Mouse (Mus musculus): Measurements from ENCODE around the gene Aatk. TPM values are rescaled to one million over a fixed set of nuclear protein-coding genes. Genes with fewer than 3 reads are reported as not detected.

Aatk gene
- polyA plus RNA-seq, 3 experiments from 2014 or later: not detected

DNA sequence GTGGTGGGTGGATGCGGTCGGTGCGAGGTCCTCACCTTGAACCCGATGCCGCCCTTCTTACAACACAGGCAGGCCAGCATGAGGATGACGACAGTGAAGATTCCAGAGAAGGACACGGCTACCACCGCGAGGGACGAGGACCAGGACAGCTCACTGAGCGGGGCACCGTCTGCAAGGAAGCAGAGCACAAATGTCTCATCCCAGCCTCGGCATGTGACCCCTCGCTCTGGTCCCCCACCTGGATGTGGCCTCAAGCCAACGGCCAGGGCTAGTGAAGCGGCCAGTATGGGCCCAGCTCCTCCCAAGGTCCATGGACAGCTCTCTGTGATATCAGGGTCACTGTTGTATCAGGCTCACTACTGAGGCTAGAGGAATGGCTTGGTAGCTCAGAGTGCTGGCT, 25.6 kb downstream of the Aatk start:
- no peak for ATAC-seq

DNA sequence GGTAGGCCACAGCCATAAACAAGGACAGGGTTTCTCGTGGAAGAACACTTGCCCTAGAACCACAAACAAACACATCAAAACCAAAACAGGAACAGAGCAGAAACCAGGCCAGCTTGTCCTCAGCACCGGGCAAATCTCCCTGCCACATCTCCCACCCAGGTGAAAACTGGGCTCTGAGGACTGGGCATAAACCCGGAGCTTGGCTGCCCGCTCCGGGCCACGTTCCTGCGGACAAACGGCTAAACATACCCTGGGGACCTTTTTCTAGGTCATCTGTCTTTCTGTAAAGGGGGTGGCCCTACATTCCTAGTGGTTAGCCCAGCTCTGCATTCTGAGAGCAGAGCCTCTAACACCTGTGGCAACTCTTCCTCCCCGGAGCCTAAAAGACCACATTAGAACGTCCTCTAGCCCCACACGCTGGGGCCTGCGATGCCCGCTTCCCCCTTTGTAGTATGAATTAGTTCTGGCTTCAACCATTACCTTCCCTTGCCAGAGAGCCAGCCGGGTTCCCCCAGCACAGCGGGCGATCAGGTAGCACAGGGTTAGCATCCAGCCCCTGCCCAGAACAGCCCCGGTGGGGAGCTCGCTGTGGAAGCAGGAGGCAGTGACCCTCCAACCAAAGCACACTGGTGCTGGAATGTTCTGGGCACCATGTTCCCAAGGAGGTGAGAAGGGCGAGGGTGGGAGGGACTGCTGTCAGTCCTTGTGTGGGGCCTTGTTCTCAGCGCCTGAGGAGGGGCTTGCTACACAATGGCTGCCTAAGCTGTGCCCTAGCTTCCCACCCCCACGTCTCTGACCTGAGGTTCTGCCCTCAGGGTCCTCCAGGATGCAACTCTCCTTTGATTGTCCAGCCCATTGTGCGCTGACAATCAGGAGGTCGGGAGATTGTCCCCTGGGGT, 27.2 kb downstream of the Aatk start:
- no peak for ATAC-seq

DNA sequence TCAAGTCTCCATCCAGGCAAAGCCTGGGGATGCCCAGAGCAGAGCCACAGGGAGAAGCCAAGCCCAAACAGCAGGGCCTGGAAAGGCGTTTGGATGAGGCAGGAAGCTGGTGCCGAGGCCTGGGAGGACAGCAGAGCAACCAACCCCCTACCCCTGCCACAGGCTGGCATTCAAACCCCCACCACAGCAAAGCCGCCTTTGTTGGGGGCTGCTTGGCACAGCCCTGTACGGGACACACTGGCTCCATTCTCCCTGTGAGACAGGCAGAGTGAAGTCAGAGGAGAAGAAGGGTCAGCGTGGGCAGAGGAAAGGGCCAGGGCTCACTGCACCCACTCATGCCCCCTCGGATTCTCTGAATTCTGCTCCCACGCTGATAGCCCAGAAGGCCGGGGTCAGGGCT, 30.0 kb downstream of the Aatk start:
- ATAC-seq: no peak

DNA sequence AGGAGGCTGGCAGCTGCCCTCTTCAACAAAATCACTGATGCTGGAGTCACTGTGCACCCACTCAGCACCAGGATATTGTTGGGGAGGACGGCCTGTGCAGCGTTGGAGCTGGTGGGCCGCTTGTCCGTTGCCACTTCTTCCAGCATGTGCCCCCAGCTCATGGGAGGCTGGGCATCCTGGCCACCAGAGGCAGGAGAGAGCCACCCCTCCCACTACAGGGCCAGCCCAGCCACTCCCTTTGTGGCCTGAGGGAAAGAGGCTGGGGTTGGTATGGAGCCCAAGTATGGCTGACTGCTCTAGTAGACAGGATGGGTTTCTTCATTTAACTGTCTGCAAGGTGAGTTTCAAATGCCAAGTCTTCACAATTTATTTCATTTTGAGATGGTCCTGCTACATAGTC, 32.2 kb downstream of the Aatk start:
- no peak for ATAC-seq

DNA sequence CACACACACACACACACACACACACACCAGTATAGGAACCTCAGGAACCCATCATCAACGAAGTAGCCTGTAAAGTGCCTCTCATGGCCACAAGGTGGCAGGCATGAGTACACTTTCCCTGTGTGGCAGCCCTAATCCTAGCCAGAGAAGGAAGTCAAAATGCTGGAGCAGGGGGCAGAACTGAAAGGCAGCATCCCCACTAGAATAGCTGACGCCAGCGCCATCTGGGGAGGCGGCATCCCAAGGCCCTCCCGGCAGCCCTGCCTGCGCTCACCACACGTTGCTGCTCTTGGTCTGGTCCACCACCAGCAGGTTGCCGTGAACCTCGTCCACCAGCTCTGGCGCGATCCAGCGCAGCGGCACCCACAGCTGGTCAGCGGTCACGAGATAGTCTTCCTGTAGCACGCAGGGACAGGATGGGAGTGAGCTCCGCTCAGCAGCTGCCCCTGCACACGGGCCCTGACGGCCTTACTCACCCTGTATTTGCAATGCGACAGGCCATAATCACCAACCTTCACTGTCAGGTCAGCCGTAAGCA, 33.7 kb downstream of the Aatk start:
- no peak for ATAC-seq

DNA sequence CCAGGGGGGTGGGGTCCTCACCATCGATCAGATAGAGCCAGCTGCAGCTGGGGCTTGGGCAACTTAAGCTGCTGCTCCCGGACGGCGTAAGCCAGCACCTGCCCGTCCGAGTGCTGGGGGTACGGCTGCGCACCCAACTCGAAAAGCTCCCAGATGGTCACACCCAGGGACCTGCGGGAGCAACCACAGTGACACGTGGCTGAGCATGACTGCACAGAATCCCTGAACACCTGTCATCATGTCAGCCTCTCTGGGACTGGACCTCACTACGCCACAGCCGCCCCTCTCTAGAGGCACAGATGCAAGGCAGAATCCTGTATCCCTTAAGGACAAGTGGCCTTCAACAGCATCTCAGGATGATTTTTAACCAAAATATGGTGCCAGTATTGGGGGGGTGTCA, 34.3 kb downstream of the Aatk start:
- no peak for ATAC-seq

DNA sequence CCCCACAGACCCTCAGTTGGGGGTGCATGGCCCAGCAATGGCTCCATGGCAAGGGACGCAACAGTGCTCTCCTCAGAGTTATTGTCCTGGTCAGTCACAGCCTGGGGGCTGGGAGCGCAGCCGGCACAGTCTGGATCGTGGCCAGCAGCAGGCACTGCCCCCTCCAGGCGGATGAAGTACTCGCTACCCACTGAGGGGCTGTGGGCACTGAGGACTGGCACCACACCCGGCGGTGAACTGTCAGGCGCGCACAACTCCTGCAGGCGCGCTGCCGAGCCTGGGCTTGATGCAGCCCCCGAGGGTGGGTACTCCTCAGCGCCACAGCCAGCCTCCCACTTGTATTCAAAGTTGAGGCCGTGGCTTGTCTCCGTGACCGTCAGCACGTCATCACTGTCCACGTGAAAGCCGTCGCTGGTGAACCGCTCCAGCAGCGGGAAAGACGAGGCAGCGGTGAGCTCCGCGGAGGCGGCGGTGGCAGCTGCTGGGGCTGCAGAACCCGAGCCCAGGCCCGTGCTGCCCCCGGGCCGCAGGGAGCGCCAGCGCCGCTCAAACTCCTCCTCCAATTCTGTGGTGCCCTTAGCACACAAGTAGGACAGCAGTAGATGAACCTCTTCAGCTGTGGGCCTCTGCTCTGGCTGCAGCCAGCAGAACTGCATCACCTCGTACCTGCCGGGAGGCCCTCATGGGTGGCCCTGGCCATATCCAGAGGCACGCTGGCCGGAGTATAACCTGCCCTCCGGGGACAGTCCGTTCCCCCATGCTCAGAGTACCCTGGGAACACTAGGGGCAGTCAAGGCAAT, 35.0 kb downstream of the Aatk start:
- no peak for ATAC-seq

DNA sequence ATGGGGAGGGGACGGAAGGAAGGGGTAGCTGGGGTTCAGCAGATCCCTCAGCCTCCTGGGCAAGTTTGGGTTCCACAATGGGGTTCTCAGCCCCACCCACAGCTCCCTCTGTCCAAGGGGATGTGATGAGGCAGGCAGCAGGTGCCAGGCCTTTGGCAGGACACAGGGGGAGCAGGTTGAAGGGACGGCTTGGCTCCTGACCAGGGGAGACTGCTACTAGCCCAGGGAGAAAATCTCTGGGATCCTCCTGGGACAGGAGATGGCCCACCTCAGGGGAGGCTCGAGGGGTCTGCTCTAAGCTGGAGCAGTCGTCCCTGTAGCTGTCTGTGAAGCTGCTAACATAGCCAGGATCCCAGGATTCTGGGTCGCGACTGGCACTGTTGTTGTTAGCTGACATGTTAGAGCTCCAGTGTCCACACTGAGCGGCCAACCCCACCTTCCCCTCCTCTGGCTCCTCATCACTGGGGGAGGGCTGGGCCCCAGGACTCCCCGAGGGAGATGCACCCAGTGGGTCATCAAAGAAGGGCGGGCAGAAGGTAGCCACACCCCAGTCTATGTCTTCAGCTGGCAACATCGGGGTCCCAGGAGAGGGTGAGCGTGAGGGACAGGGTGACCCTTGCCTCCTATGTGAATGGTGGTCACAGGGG, 35.7 kb downstream of the Aatk start:
- ATAC-seq: no peak

DNA sequence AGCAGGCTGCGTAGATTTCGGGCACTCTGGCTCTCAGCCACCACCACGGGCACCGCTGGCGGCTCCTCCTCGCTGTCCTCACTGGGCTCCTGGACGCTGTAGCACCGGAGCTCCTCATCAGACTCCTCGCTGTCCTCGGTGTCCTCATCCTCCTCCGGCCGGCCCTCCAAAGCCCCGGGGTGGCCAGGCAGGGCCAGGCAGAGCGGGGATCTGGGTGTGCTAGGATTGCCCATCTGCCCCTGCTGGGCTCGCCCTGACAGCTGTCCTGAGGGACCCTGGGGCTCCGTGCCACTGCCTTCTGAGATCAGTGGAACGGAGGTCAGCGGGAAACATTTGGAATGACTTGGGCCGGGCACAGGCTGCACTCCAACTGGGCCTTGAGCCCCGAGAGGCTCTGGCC, 37.0 kb downstream of the Aatk start:
- no peak for ATAC-seq

DNA sequence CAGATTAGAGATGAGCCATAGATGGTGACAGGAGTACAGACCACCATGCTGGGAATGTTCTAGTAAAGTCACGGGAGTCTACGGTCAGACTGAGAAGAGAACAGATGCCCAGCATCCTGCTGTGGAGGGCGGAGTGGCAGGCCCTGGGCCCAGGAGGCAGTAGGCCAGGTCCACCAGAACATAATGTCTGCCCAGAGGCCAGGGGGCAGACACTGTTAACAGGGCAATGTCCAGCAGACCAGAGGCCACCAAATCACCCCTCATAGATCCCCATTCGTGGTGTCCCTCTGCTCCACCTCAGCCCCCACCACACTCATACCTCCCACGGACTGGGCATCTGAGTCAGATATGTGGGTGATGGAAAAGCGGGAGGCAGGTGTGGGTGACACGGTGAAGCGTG, 38.0 kb downstream of the Aatk start:
- ATAC-seq: no peak

DNA sequence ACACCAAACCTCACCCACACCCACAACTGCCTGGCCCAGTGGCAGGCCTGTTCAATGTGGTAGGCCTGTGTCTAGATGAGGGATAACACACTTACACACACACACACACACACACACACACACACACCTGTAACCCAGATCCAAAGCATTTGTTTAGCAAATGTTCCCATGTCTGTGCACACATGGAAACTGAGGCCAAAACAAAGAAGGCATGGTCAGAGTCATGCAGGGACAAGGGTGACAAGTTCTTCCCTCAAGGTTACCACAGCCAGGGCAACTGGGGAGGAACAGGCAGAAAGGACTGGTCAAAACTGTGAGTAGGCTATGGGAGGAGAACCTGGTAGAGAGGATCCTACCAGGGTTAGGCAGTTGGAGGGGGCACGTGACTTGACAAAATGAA, 38.5 kb downstream of the Aatk start:
- no peak for ATAC-seq

DNA sequence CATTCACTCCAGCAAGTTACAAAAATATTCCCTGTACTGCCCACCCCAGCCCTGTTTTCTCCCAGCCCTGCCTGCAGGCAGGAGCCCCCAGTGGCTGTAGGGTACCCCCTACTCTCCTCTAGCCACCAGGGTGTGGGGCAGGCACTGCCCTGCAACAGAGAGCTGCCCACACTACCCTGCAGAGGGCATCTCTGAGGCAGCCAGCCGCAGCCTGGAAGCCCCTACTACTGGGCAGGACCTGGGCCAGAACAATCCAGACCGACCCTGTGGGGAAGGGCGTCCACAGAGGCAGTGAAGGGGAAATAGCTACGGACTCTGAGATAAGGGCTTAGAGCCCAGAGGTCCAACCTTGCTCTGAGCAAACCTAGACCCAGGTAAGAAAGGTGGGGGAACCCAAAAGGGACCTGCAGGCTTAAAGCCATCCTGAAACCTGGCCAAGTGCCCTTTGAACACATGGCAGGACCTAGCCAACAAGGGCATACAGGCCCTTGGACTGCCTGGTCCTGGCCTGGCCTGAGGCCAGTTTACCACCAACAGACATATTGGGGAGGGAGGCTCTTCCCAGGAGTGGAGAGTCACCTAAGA, 39.4 kb downstream of the Aatk start:
- ATAC-seq: no peak

DNA sequence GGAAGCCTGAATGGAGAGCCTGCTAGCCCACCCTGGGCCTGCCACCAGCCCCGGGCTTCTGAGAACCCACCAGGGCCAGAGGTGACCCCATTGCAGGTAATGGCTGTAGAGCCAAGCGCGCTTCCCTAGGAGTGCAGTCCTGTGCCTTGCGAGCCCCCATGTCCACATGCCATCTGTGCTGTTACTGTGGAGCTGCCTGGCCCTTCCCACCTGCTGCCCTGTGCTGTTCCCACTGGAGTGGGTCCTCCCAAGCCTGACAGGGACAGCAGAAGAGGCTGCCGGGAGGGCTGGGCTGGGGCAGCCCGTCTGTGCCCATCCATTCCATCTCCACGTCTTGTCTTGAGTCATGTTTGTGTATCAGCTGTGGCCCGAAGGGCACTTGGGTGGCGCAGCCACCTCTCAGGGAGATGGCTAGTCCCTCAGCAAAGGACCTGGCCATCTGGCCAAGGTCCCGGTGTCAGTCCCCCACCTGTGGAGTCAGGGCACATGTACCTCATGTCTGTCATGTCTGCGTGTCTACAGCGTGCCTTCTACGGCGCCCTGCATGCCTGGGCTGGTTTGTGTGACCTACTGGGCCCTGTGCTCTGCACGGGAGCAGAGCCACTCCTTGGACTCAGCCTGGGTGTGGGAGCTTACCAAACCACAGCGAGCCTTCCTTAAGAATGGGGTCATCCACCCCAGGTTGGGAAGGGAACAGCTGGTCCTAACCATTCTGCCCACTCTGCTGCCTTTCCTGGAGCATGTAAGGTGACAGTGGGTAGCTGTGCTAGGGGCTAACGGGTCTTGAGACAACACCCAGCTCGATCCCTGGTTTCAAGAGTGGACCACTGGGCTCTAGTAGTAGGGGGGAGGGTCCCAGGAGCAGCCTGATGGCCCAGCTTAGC, 41.3 kb downstream of the Aatk start:
- no peak for ATAC-seq

DNA sequence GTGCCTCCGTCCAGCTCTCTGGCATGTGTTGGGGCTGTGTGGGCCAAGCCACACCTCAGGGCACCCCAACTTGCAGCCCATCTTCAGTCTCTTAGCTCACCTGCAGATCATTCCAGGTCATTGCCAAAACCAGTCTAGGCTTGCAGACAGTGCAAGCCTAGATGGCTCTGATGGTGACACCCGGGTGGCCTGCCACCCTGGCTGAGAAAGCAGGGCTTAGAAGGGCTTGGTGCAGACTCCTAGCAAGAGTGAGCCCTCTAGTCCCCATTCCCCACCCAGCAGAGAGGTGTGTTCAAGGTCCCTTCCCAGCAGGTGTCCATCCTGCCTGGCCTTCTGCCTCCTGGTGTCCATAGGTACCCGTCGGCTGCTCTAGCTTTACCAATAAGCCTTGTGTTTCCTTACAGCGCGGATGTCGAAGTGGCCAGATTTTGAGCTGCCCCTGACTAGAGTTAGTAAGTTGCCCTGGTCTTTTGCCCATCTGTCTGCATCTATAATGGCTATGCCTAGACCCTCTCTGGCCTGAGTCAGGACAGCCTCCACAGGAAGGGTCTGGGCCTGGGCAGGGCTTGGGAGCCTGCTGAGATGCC, 44.2 kb downstream of the Aatk start:
- no peak for ATAC-seq

DNA sequence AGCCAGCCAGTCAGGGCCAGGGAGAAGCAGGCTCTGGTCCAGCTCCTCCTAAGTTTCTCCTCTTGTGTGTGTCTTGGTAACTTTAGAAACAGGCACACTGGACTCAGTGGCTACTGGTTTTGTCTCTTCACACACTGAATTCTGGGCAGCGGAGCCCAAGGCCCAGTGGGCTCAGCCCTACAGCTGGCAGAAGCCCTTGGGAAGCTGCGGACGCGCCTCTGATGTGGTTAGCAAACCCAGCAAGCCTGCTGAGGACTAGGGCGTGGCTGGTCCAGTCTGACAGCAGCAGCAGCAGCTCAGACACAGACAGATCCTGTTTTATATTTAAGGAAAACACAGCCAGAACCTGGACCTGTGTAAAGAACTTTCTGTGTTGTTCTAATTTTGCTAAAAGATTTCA, 44.9 kb downstream of the Aatk start:
- no peak for ATAC-seq

DNA sequence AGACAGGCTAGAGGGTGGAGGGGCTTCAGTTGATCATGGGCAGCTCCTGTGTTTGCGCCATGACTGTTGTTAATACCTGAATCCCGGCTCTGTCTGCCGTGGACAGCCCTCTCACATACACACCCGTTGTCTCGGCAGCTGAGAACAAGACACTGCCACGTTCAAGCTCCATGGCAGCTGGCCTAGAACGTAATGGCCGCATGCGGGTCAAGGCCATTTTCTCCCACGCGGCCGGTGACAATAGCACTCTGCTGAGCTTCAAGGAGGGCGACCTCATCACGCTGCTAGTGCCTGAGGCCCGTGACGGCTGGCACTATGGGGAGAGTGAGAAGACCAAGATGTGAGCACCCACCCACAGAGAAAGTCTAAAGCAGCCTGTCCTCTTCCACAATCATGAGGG, 49.6 kb downstream of the Aatk start:
- ATAC-seq: no peak

DNA sequence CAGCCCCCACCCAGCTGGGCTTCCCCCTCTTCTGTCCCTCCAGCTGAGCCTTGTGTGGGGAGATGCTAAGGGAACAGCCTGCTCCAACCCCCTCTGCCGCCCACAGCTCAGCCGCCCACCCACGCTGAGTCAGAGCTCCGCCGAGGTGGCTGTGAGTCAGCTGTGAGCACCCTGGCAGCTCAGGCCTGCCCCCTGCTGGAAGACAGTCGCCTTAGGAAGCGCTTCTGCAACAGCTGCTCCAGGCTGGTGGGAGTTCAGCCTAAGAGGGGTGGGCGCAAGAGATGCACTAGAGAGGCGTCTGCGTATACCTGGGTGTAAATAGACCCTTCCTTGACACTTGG, 55.7 kb downstream of the Aatk start:
- ATAC-seq: peak; percentile 54

DNA sequence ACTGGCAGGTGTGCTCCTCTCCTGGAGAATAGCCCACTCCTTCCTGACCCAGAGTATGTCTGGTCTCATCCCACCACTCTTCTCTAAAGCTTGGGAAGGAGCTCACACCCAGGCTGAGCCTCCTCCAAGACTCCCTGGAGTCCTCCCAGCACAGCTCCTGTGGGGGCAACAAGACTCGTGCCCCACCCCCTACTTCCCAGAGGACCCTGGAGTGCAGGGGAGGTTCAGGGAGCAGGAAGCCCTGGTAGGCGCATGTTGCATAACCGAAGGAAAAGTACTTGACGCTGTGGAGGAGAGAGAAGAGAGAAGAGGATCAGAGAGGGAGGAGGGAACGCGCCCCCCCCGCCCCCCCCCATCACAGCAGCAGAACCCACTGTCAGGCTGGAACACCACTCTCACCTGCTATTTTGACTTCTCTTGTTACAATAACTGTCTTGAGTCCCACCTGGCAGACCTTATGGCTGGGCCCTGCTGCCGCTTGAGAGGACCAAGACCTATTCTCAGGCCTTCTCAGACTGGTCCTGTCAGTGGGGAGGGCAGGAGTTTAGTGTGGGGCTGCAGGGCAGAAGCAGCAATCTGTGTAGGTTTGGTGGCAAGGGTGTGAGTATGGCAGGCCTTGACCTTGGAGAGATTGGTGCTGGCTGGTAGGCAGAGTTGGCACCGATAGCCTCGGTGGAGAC, 56.2 kb downstream of the Aatk start:
- ATAC-seq: no peak

DNA sequence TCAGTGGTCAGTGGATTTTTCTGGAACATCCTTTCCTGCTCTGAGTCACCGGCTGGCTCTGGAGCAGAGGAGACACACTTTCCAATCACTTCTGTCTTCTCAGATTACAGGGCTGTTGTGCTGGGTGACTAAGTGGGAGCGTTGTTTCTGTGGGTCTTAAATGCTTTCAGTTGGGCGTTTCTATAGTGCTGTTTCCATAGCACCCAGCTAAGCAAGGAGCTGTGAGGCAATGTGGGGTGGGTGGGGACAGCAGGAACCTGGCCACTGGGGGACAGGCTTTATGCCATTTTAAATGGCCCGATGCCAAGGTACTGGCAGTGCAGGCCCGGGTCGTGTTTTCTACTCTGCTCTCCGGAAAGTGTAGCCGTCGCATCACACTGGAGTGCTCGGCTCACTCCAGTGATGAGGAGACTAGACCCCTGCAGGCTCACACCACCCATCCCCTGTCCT, 57.8 kb downstream of the Aatk start:
- no peak for ATAC-seq

DNA sequence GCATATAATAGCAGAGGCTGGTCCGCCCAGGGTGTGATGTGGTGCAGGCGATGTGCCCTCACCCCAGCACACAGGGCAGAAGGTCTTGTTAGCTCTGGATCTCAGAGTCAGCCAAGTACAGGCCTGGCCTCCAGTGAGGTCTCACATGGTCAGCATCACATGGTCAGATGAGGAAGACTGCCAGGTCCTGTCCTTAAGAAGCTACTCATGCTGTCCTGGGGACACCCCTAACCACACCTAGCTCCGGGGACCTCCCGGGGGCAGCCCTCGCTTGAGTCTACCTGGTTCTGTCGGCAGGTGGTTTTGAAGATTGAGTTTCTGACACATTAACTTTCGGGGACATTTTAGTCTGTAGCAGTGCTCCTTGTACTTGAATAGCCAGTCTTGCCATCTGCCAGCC, 58.6 kb downstream of the Aatk start:
- ATAC-seq: no peak

DNA sequence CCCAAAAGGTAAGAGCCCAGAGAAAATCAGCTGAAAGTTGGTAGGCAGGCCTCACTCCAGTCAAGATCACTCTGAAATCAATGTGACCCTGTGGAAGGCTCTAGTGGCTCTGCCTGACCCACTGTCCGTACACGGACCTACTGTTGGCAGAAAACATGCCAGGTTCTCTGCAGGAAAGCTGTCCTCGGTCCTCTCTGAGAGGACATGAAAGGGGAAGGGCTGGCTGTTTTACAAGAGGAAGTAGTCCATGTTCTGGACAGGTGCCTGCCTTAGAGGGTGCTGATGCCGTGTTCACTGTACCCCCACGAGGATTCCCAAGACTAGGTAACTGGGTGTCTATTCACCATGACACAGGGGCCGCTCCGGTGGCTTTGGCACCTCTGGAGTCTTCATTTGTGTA, 59.1 kb downstream of the Aatk start:
- no peak for ATAC-seq
